Mouse (Mus musculus) megakaryocyte, embryonic 14.5 days (primary cell): Measurements from ENCODE around the gene Angptl3.

Experiments used
- FLI1 ChIP-seq: IDR thresholded peaks from 2 replicates; pipeline ENCODE4 v1.6.1; 2012; ENCODE audit warnings: low read length, inconsistent platforms, mixed read lengths
- GATA1 ChIP-seq: IDR thresholded peaks from 3 replicates; pipeline ENCODE4 v1.6.1; 2012; ENCODE audit warnings: mixed read lengths, low read length, inconsistent platforms, borderline replicate concordance

DNA sequence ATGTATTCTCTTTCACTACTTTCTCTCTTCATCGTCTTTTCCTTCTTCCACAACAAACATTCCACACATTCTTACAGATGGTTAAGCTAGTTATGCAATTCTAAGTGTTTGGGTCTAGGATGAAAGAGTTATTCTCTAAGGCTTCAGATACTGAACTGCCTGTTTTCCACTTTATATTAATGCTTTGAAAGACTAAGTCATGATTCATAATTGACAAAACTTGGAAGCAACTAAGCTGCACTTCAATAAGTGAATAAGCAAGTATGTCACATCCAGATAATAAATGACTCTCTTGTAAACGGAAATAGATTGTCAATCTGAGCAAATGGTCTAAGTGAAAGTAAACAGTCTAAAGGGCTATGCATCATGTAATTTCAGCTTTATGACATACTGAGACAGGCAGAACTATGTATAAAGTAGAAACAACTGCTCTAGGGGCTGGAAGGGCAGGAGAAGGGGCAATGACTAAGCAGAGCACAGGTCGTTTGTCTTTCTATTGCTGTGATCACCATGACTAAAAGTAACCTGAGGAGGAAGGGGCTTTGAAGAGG, 60.5 kb downstream of the Angptl3 start:
- TF ChIP-seq GATA1 (no peak), FLI1 (no peak)
